Mouse (Mus musculus) liver, adult 2 months (tissue): ENCODE measurements around the gene Bcar1.

ENCODE experiments used
- CTCF ChIP-seq: fragments of 200-500 bp; IDR thresholded peaks from 2 replicates; pipeline ENCODE4 v1.5.1; 2011; ENCODE audit warnings: low read depth, low read length, control low read depth
- POLR2A ChIP-seq: fragments of 200-500 bp; IDR thresholded peaks from 2 replicates; pipeline ENCODE4 v1.6.1; 2011; ENCODE audit warnings: low read length, control low read depth; ENCODE audit not compliant: insufficient read depth; ENCODE audit errors: extremely low read depth

DNA sequence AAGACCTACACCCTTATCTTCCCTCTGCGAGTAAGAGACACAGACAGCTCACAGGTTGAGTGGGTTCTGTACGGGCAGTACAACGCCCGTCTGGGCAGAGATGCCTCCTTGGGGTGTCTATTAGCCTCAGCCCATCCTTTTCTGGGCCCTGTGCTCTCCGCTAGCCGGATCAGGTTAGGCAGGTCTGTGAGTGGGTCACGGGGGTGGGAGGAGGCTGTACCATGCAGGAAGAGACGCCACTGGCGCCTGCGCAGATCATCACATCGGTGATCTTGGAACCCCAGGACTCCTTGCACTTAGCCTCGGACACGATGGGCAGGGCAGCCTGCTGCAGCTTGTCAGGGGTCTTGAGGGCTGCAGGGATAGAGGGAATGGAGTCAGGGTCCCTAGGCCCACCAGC is 56.7 kb downstream of the Bcar1 start:
- no peak for TF ChIP-seq CTCF
- no peak for TF ChIP-seq POLR2A
